Mouse (Mus musculus) gastrocnemius, postnatal 14 days (tissue): Measurements from ENCODE around the gene Trak1. TPM values are rescaled to one million over a fixed set of nuclear protein-coding genes. Genes with fewer than 3 reads are reported as not detected.

Experiments used
- DNase-seq: peaks from one replicate; pipeline ENCODE4 v3.0.0; 2021; ENCODE audit warnings: mixed read lengths
- intact Hi-C: fragments of 180-260 bp; cut with DNase I; formaldehyde crosslinking; loops from one replicate; pipeline ENCODE4 v1.15.1; 2025; ENCODE audit warnings: low total_unique reads
- total RNA-seq, 2 experiments: library from RNA; stranded (reverse); gene quantifications; 2 replicates each; pipeline ENCODE4 v1.2.3; 2021

The Trak1 gene
- total RNA-seq, 2 experiments from 2014 or later, result 167 to 178 TPM

GRCm38 (mm10) chr9:121337216-121337937, 40.1 kb downstream of the Trak1 start:
- intact Hi-C loops, result no loop called here
- DNase-seq, result peak; percentile 40

GRCm38 (mm10) chr9:121337938-121338289, 40.6 kb downstream of the Trak1 start:
- intact Hi-C loops, result no loop called here
- no peak for DNase-seq

GRCm38 (mm10) chr9:121341832-121342231, 44.5 kb downstream of the Trak1 start:
- DNase-seq, result peak; percentile 71
- intact Hi-C loops, result no loop called here

- DNase-seq, result no peak
- intact Hi-C loops, result no loop called here
Measured at GRCm38 (mm10) chr9:121342510-121343110, 45.3 kb downstream of the Trak1 start.

GRCm38 (mm10) chr9:121343122-121343876, 46.0 kb downstream of the Trak1 start:
- intact Hi-C loops, result no loop called here
- no peak for DNase-seq

- intact Hi-C loops, result no loop called here
- no peak for DNase-seq
Measured at GRCm38 (mm10) chr9:121344344-121344743, 47.0 kb downstream of the Trak1 start.

GRCm38 (mm10) chr9:121345427-121346130, 48.3 kb downstream of the Trak1 start:
- intact Hi-C loops, result no loop called here
- no peak for DNase-seq

GRCm38 (mm10) chr9:121346635-121347034, 49.3 kb downstream of the Trak1 start:
- intact Hi-C loops, result no loop called here
- peak; percentile 61 for DNase-seq

GRCm38 (mm10) chr9:121347981-121348380, 50.7 kb downstream of the Trak1 start:
- intact Hi-C loops, result no loop called here
- peak; percentile 88 for DNase-seq

GRCm38 (mm10) chr9:121348476-121348875, 51.2 kb downstream of the Trak1 start:
- intact Hi-C loops, result no loop called here
- DNase-seq, result no peak

GRCm38 (mm10) chr9:121349111-121349510, 51.8 kb downstream of the Trak1 start:
- intact Hi-C loops, result no loop called here

GRCm38 (mm10) chr9:121350601-121351000, 53.3 kb downstream of the Trak1 start:
- no peak for DNase-seq
- intact Hi-C loops, result no loop called here

More at GRCm38 (mm10) chr9:121349111-121349510, 51.8 kb downstream of the Trak1 start:
- DNase-seq, result no peak

- intact Hi-C loops, result no loop called here
- DNase-seq, result no peak
Measured at GRCm38 (mm10) chr9:121351388-121352078, 54.2 kb downstream of the Trak1 start.

GRCm38 (mm10) chr9:121352131-121352606, 54.9 kb downstream of the Trak1 start:
- intact Hi-C loops, result no loop called here
- no peak for DNase-seq

- no peak for DNase-seq
- intact Hi-C loops, result no loop called here
Measured at GRCm38 (mm10) chr9:121352726-121353125, 55.4 kb downstream of the Trak1 start.

- intact Hi-C loops, result loop anchor here (5.0 kb wide), 1 partner anchor 53 kb away; no protein-coding TSS in a partner anchor
- DNase-seq, result no peak
Measured at GRCm38 (mm10) chr9:121354792-121355390, 57.6 kb downstream of the Trak1 start.

- intact Hi-C loops, result loop anchor here (5.0 kb wide), 1 partner anchor 53 kb away; no protein-coding TSS in a partner anchor
- peak; percentile 76 for DNase-seq
Measured at GRCm38 (mm10) chr9:121355431-121356141, 58.3 kb downstream of the Trak1 start.

GRCm38 (mm10) chr9:121357102-121357501, 59.8 kb downstream of the Trak1 start:
- intact Hi-C loops, result loop anchor here (5.0 kb wide), 1 partner anchor 55 kb away; no protein-coding TSS in a partner anchor
- DNase-seq, result no peak
